Mouse (Mus musculus): ENCODE results near the gene H2-K1.

DNA sequence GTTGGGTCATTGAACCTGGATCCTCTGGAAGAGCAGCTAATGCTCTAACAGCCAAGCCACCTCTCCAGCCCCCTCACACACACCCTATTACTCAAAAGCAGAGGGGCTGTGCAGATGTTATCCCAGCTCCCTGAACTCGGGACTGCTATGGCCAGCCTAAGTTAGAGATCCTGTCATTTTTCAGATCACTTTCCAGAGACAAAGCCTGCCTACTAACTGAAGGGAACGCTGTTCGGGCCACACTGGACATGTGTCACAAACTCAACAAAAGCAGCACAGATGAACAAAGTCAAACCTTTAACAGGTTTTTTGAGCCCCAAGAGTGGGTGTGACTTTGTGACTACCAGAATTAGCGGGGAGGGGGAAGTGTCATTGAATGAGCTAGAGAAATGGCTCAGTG lies 47.3 kb downstream of the H2-K1 start:
- TF ChIP-seq POLR2A (IDR thresholded peaks at IDR 0.05; ENCODE audit: extremely low read depth, insufficient read depth, low read length), result no peak
- no peak for TF ChIP-seq CTCF (IDR thresholded peaks at IDR 0.05; ENCODE audit: extremely low read depth, insufficient read depth, low read length)
